Mouse (Mus musculus) embryo, embryonic 10.5 days (tissue): ENCODE results near the gene Sgpl1.

ENCODE experiments used
- DNase-seq: peaks from one replicate; pipeline ENCODE4 v3.0.0-alpha.2; 2015; ENCODE audit warnings: low spot score

Gene Sgpl1

GRCm38 (mm10) chr10:61086502-61086901, 61.0 kb downstream of the Sgpl1 start:
- DNase-seq = peak; percentile 10

GRCm38 (mm10) chr10:61085364-61085763, 62.1 kb downstream of the Sgpl1 start:
- DNase-seq = no peak

GRCm38 (mm10) chr10:61080931-61081255, 66.6 kb downstream of the Sgpl1 start:
- DNase-seq = no peak

GRCm38 (mm10) chr10:61080227-61080930, 67.1 kb downstream of the Sgpl1 start:
- DNase-seq = peak; percentile 94

GRCm38 (mm10) chr10:61075607-61076006, 71.9 kb downstream of the Sgpl1 start:
- no peak for DNase-seq

GRCm38 (mm10) chr10:61074643-61075042, 72.9 kb downstream of the Sgpl1 start:
- no peak for DNase-seq

GRCm38 (mm10) chr10:61072324-61072723, 75.2 kb downstream of the Sgpl1 start:
- peak; percentile 73 for DNase-seq

GRCm38 (mm10) chr10:61069248-61069647, 78.3 kb downstream of the Sgpl1 start:
- DNase-seq = peak; percentile 57

GRCm38 (mm10) chr10:61068436-61069192, 78.9 kb downstream of the Sgpl1 start:
- peak; percentile 89 for DNase-seq

- peak; percentile 39 for DNase-seq
These were observed 82.1 kb downstream of the Sgpl1 start for GRCm38 (mm10) chr10:61065287-61066005.

- DNase-seq = peak; percentile 91
These were observed 82.9 kb downstream of the Sgpl1 start for GRCm38 (mm10) chr10:61064635-61065034.

- no peak for DNase-seq
These were observed 84.1 kb downstream of the Sgpl1 start for GRCm38 (mm10) chr10:61063271-61063864.

GRCm38 (mm10) chr10:61059543-61060110, 87.9 kb downstream of the Sgpl1 start:
- peak; percentile 35 for DNase-seq

GRCm38 (mm10) chr10:61059101-61059500, 88.4 kb downstream of the Sgpl1 start:
- DNase-seq = no peak

GRCm38 (mm10) chr10:61056661-61057060, 90.8 kb downstream of the Sgpl1 start:
- DNase-seq = no peak

GRCm38 (mm10) chr10:61051993-61052613, 95.4 kb downstream of the Sgpl1 start:
- DNase-seq = peak; percentile 87
